Comparison of ENCODE assay signal across 8 mouse cellular contexts in the genomic region with DNA sequence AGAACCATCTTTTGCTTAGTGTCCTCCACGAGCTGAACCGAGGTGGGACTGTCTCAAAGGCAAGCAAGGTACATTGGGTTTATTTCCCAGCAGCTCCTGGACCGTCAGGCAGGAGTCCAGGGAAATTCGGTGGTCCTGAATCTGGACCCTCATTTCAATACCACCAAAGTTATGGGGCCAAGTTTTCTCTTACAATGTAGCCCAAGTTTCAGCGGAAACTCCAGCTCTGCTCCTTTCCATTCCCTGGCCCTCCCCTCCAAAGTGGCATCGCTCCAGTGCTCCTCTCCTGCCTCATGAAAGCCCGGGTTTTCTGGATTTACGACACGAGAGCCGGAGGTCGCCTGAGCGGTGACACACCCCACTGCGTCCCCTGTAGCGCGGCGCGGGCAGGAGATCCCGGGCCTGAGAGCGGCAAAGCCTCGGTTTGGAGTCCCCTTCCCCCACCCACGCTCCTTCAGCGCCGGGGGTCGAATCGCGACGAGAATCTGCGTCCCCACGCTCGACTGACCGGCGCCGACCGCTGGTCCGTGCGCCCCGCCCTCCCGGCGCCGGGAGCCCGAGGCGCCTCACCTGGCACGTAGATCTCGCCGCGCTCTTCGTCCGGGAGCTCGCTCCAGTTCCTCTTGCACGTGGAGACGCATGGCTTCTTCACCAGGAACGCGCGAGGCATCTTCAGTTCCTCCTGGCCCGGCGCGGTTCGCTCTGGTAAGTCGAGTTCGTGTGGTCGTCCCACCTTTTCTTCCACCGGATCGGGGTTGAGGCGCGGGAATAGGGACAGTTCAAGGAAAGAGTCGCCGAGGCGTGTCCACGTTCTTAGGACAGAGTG. TPM values are rescaled to one million over a fixed set of nuclear protein-coding genes. Genes with fewer than 3 reads are reported as not detected.
A peak's percentile ranks its signal among the peaks of the same experiment; 100 is the strongest.
DNase-seq lines count a peak whose midpoint lies in the region; ATAC-seq and TF ChIP-seq lines count a peak whose summit lies in the region.

No protein-coding gene starts in this region.

- no peak overlapping the region for H3K9ac ChIP-seq in liver, adult 2 months (ENCODE audit: low read depth, low read length)
- H3K9ac ChIP-seq in embryonic facial prominence, embryonic 12.5 days: 0 out of 2 replicates have a peak overlapping the region, but pooled peaks have one; percentile 0
- peak overlapping the region; percentile 69 for H3K9ac ChIP-seq in kidney, embryonic 14.5 days (ENCODE audit: low read depth, low read length)
- H3K9ac ChIP-seq in midbrain, embryonic 14.5 days (replicated peaks; ENCODE audit: low read length): 0 out of 2 replicates have a peak overlapping the region, but pooled peaks have one; percentile 20

- no peak overlapping the region for H3K27ac ChIP-seq in liver, adult 2 months (replicated peaks; ENCODE audit: insufficient read depth, low read depth, low read length)
- no peak overlapping the region for H3K27ac ChIP-seq in embryonic facial prominence, embryonic 12.5 days
- peak overlapping the region; percentile 91 for H3K27ac ChIP-seq in kidney, embryonic 14.5 days (ENCODE audit: low read depth, low read length)
- H3K27ac ChIP-seq in midbrain, embryonic 14.5 days (replicated peaks; ENCODE audit: low read depth, low read length): no peak overlapping the region

- no peak for TF ChIP-seq POLR2A in liver, adult 2 months (IDR thresholded peaks at IDR 0.05; ENCODE audit: extremely low read depth, insufficient read depth, low read length)

- H3K4me2 ChIP-seq in embryonic facial prominence, embryonic 12.5 days (replicated peaks): peak overlapping the region; percentile 60
- peak overlapping the region; percentile 70 for H3K4me2 ChIP-seq in kidney, embryonic 14.5 days (replicated peaks; ENCODE audit: low read depth, low read length)
- peak overlapping the region; percentile 57 for H3K4me2 ChIP-seq in midbrain, embryonic 14.5 days (ENCODE audit: low read length)

- no peaks in the 10 kb centered on the region for H3K9me3 ChIP-seq in embryonic facial prominence, embryonic 12.5 days
- H3K9me3 ChIP-seq in kidney, embryonic 14.5 days (ENCODE audit: control insufficient read depth, low read length): no peaks in the 10 kb centered on the region
- no peaks in the 10 kb centered on the region for H3K9me3 ChIP-seq in midbrain, embryonic 14.5 days (ENCODE audit: control insufficient read depth, low read length)

- no peak for TF ChIP-seq CTCF in liver, adult 2 months (IDR thresholded peaks at IDR 0.05; ENCODE audit: low read depth, low read length)

- ATAC-seq in embryonic facial prominence, embryonic 12.5 days (ENCODE audit: insufficient number of reproducible peaks, insufficient read depth, low FRiP score, low TSS enrichment): no peak
- peak; percentile 73 for ATAC-seq in kidney, embryonic 14.5 days (ENCODE audit: low FRiP score, low TSS enrichment)
- no peak for ATAC-seq in midbrain, embryonic 14.5 days (ENCODE audit: low FRiP score, low TSS enrichment)
- ATAC-seq in erythroid progenitor cell, adult 5-6 weeks (replicated peaks; ENCODE audit: low FRiP score, poor library complexity, severe bottlenecking): no peak

- peaks cover 25% of the 10 kb centered on the region for H3K27me3 ChIP-seq in liver, adult 2 months (ENCODE audit: control insufficient read depth, insufficient read depth, low read length)
- H3K27me3 ChIP-seq in embryonic facial prominence, embryonic 12.5 days: peaks cover 93% of the 10 kb centered on the region
- H3K27me3 ChIP-seq in kidney, embryonic 14.5 days (ENCODE audit: control insufficient read depth, insufficient read depth, low read length): peaks cover 49% of the 10 kb centered on the region
- peaks cover 67% of the 10 kb centered on the region for H3K27me3 ChIP-seq in midbrain, embryonic 14.5 days (ENCODE audit: control insufficient read depth, insufficient read depth, low read length)

- DNase-seq in liver, adult 2 months (ENCODE audit: extremely low read depth, low read depth, low spot score): no peak
- no peak for DNase-seq in liver
- DNase-seq in midbrain, embryonic 14.5 days: peak; percentile 39
- no peak for DNase-seq in frontal cortex, postnatal 36 days (ENCODE audit: low spot score in 2 of 2)
- no peak for DNase-seq in adrenal gland, adult 2 months

- 2% methylated on average over 69 of the region's 69 CpGs for WGBS in liver, adult 2 months
- WGBS in embryonic facial prominence, embryonic 12.5 days: under 1% methylated on average over 69 of the region's 69 CpGs
- WGBS in kidney, embryonic 14.5 days: under 1% methylated on average over 69 of the region's 69 CpGs
- under 1% methylated on average over 69 of the region's 69 CpGs for WGBS in midbrain, embryonic 14.5 days

- H3K79me2 ChIP-seq in liver, adult 2 months (ENCODE audit: control insufficient read depth, insufficient read depth, low read length): no peaks in the 10 kb centered on the region

- peaks cover 6% of the 10 kb centered on the region for H3K4me1 ChIP-seq in liver, adult 2 months (ENCODE audit: control insufficient read depth, insufficient read depth, low read length)
- peaks cover 13% of the 10 kb centered on the region for H3K4me1 ChIP-seq in embryonic facial prominence, embryonic 12.5 days
- peaks cover 23% of the 10 kb centered on the region; the same call in 1 of the 2 replicates for H3K4me1 ChIP-seq in kidney, embryonic 14.5 days (ENCODE audit: control insufficient read depth, insufficient read depth, low read length)
- 0 out of 2 replicates have a peak, but pooled peaks cover 12% of the 10 kb centered on the region for H3K4me1 ChIP-seq in midbrain, embryonic 14.5 days (ENCODE audit: control insufficient read depth, insufficient read depth, low read length)

- H3K4me3 ChIP-seq in liver, adult 2 months (ENCODE audit: insufficient read depth, low read depth, low read length): peak overlapping the region; percentile 13; the same call in 1 of the 2 replicates
- H3K4me3 ChIP-seq in embryonic facial prominence, embryonic 12.5 days: peak overlapping the region; percentile 36
- peak overlapping the region; percentile 48 for H3K4me3 ChIP-seq in kidney, embryonic 14.5 days (ENCODE audit: low read length)
- peak overlapping the region; percentile 31 for H3K4me3 ChIP-seq in midbrain, embryonic 14.5 days (replicated peaks; ENCODE audit: low read depth, low read length)

- H3K36me3 ChIP-seq in liver, adult 2 months (ENCODE audit: control insufficient read depth, insufficient read depth, low read length): no peaks in the 10 kb centered on the region
- no peaks in the 10 kb centered on the region for H3K36me3 ChIP-seq in embryonic facial prominence, embryonic 12.5 days
- H3K36me3 ChIP-seq in kidney, embryonic 14.5 days (ENCODE audit: control insufficient read depth, insufficient read depth, low read length): no peaks in the 10 kb centered on the region
- H3K36me3 ChIP-seq in midbrain, embryonic 14.5 days (ENCODE audit: control insufficient read depth, insufficient read depth, low read length): no peaks in the 10 kb centered on the region

RNA-seq across cellular contexts. Expression of a gene that starts 0.6 kb away (rescaled TPM):
- not detected in 2 replicates for total RNA-seq in liver, adult 2 months (2014; rRNA removed)
- polyA plus RNA-seq in liver, adult 2 months (2012; rRNA removed): 0.12 TPM in 1 of 2 replicates, not detected in the other
- 1.3 and 1.6 TPM in 2 replicates for polyA plus RNA-seq in embryonic facial prominence, embryonic 12.5 days (2016; fragmentation: Nextera tagmentation; extraction: Ambion mirVana)
- 11.1 and 11.8 TPM in 2 replicates for polyA plus RNA-seq in kidney, embryonic 14.5 days (2014; fragmentation: Nextera tagmentation; extraction: Ambion mirVana)
- not detected in 2 replicates for polyA plus RNA-seq in midbrain, embryonic 14.5 days (2014; fragmentation: Nextera tagmentation; extraction: Ambion mirVana)
- not detected for total RNA-seq in adrenal gland, adult 2 months (2021)
- polyA plus RNA-seq in adrenal gland, adult 2 months (2012; rRNA removed): not detected in 2 replicates
- not detected in 2 replicates for total RNA-seq in erythroid progenitor cell, adult 5-6 weeks (2015; ENCODE audit: low replicate concordance)
- not detected in 2 replicates for total RNA-seq in erythroid progenitor cell, adult 5-6 weeks (2017; ENCODE audit: low replicate concordance)

RNA-seq across cellular contexts. Expression of a gene that starts 8.0 kb away (rescaled TPM):
- total RNA-seq in liver, adult 2 months (2014; rRNA removed): 2.7 and 2.8 TPM in 2 replicates
- polyA plus RNA-seq in liver, adult 2 months (2012; rRNA removed): 3.4 and 5.3 TPM in 2 replicates
- 2.8 and 3.2 TPM in 2 replicates for polyA plus RNA-seq in embryonic facial prominence, embryonic 12.5 days (2016; fragmentation: Nextera tagmentation; extraction: Ambion mirVana)
- 7.6 and 9.2 TPM in 2 replicates for polyA plus RNA-seq in kidney, embryonic 14.5 days (2014; fragmentation: Nextera tagmentation; extraction: Ambion mirVana)
- polyA plus RNA-seq in midbrain, embryonic 14.5 days (2014; fragmentation: Nextera tagmentation; extraction: Ambion mirVana): 1.6 and 2.8 TPM in 2 replicates
- 1 to 10 TPM; 8.4 to 9.4 TPM for total RNA-seq in adrenal gland, adult 2 months (2021)
- 12.8 and 16.8 TPM in 2 replicates for polyA plus RNA-seq in adrenal gland, adult 2 months (2012; rRNA removed)
- total RNA-seq in erythroid progenitor cell, adult 5-6 weeks (2015; ENCODE audit: low replicate concordance): 3.8 and 8.3 TPM in 2 replicates
- total RNA-seq in erythroid progenitor cell, adult 5-6 weeks (2017; ENCODE audit: low replicate concordance): 6.4 and 11.0 TPM in 2 replicates

RNA-seq across cellular contexts. Expression of a gene that starts 41.8 kb away (rescaled TPM):
- 47.9 and 51.4 TPM in 2 replicates for total RNA-seq in liver, adult 2 months (2014; rRNA removed)
- 56.3 and 58.0 TPM in 2 replicates for polyA plus RNA-seq in liver, adult 2 months (2012; rRNA removed)
- polyA plus RNA-seq in embryonic facial prominence, embryonic 12.5 days (2016; fragmentation: Nextera tagmentation; extraction: Ambion mirVana): 148 and 158 TPM in 2 replicates
- polyA plus RNA-seq in kidney, embryonic 14.5 days (2014; fragmentation: Nextera tagmentation; extraction: Ambion mirVana): 159 and 182 TPM in 2 replicates
- 46.8 and 58.8 TPM in 2 replicates for polyA plus RNA-seq in midbrain, embryonic 14.5 days (2014; fragmentation: Nextera tagmentation; extraction: Ambion mirVana)
- 100 to 1,000 TPM; 109 to 147 TPM for total RNA-seq in adrenal gland, adult 2 months (2021)
- polyA plus RNA-seq in adrenal gland, adult 2 months (2012; rRNA removed): 97.9 and 99.7 TPM in 2 replicates
- total RNA-seq in erythroid progenitor cell, adult 5-6 weeks (2015; ENCODE audit: low replicate concordance): 87.2 and 123 TPM in 2 replicates
- total RNA-seq in erythroid progenitor cell, adult 5-6 weeks (2017; ENCODE audit: low replicate concordance): 36.2 and 100.0 TPM in 2 replicates

RNA-seq across cellular contexts. Expression of a gene that starts 49.5 kb away (rescaled TPM):
- total RNA-seq in liver, adult 2 months (2014; rRNA removed): 1.6 and 1.8 TPM in 2 replicates
- polyA plus RNA-seq in liver, adult 2 months (2012; rRNA removed): 4.1 and 4.5 TPM in 2 replicates
- 11.9 and 15.2 TPM in 2 replicates for polyA plus RNA-seq in embryonic facial prominence, embryonic 12.5 days (2016; fragmentation: Nextera tagmentation; extraction: Ambion mirVana)
- polyA plus RNA-seq in kidney, embryonic 14.5 days (2014; fragmentation: Nextera tagmentation; extraction: Ambion mirVana): 5.7 and 6.5 TPM in 2 replicates
- 89.8 and 98.4 TPM in 2 replicates for polyA plus RNA-seq in midbrain, embryonic 14.5 days (2014; fragmentation: Nextera tagmentation; extraction: Ambion mirVana)
- total RNA-seq in adrenal gland, adult 2 months (2021): 10 to 100 TPM; 12.2 to 14.1 TPM
- 13.0 and 15.0 TPM in 2 replicates for polyA plus RNA-seq in adrenal gland, adult 2 months (2012; rRNA removed)
- total RNA-seq in erythroid progenitor cell, adult 5-6 weeks (2015; ENCODE audit: low replicate concordance): 35.3 and 43.6 TPM in 2 replicates
- 42.5 and 42.7 TPM in 2 replicates for total RNA-seq in erythroid progenitor cell, adult 5-6 weeks (2017; ENCODE audit: low replicate concordance)

RNA-seq across cellular contexts. Expression of a gene that starts 50.2 kb away (rescaled TPM):
- total RNA-seq in liver, adult 2 months (2014; rRNA removed): 15.9 and 16.8 TPM in 2 replicates
- polyA plus RNA-seq in liver, adult 2 months (2012; rRNA removed): 23.0 and 23.6 TPM in 2 replicates
- 61.3 and 63.7 TPM in 2 replicates for polyA plus RNA-seq in embryonic facial prominence, embryonic 12.5 days (2016; fragmentation: Nextera tagmentation; extraction: Ambion mirVana)
- 31.5 and 36.0 TPM in 2 replicates for polyA plus RNA-seq in kidney, embryonic 14.5 days (2014; fragmentation: Nextera tagmentation; extraction: Ambion mirVana)
- polyA plus RNA-seq in midbrain, embryonic 14.5 days (2014; fragmentation: Nextera tagmentation; extraction: Ambion mirVana): 49.5 and 58.3 TPM in 2 replicates
- total RNA-seq in adrenal gland, adult 2 months (2021): 10 to 100 TPM; 75.5 to 76.9 TPM
- polyA plus RNA-seq in adrenal gland, adult 2 months (2012; rRNA removed): 43.8 and 54.1 TPM in 2 replicates
- total RNA-seq in erythroid progenitor cell, adult 5-6 weeks (2015; ENCODE audit: low replicate concordance): 31.0 and 42.8 TPM in 2 replicates
- 29.1 and 35.0 TPM in 2 replicates for total RNA-seq in erythroid progenitor cell, adult 5-6 weeks (2017; ENCODE audit: low replicate concordance)
